Mouse (Mus musculus): ENCODE measurements at regions not wholly inside any gene's neighbourhood (a gene's known extent, or its start where the extent isn't known, plus 50 kb on each side); places are given as distances from the start of the nearest gene placed in this dataset.

- 20% methylated on average over 6 of the region's 6 CpGs for WGBS
- H3K4me1 ChIP-seq, result peaks cover 9% of the 10 kb centered on the region; the same call in 1 of the 2 replicates
- H3K9ac ChIP-seq, result no peak overlapping the region
- H3K27me3 ChIP-seq (replicated peaks), result no peaks in the 10 kb centered on the region
- H3K4me2 ChIP-seq (replicated peaks), result no peak overlapping the region
- peak; percentile 83 for ATAC-seq (ENCODE audit: low FRiP score, low read depth)
- H3K36me3 ChIP-seq, result no peaks in the 10 kb centered on the region
- no peak overlapping the region for H3K27ac ChIP-seq
- H3K4me3 ChIP-seq, result no peak overlapping the region
- H3K9me3 ChIP-seq, result no peaks in the 10 kb centered on the region
Measured at GRCm38 (mm10) chr15:59154407-59155288, 265.6 kb downstream of the Gm49356 start.

GRCm38 (mm10) chr15:59155289-59155623 is 266.2 kb downstream of the Gm49356 start:
- H3K4me3 ChIP-seq, result no peak overlapping the region
- H3K9ac ChIP-seq, result no peak overlapping the region
- no peaks in the 10 kb centered on the region for H3K27me3 ChIP-seq (replicated peaks)
- H3K4me1 ChIP-seq, result peaks cover 9% of the 10 kb centered on the region; the same call in 1 of the 2 replicates
- H3K36me3 ChIP-seq, result no peaks in the 10 kb centered on the region
- H3K4me2 ChIP-seq (replicated peaks), result no peak overlapping the region
- H3K27ac ChIP-seq, result no peak overlapping the region
- ATAC-seq (ENCODE audit: low FRiP score, low read depth), result no peak
- H3K9me3 ChIP-seq, result no peaks in the 10 kb centered on the region

- peaks cover 9% of the 10 kb centered on the region; the same call in 1 of the 2 replicates for H3K4me1 ChIP-seq
- no peak overlapping the region for H3K9ac ChIP-seq
- H3K9me3 ChIP-seq, result no peaks in the 10 kb centered on the region
- no peaks in the 10 kb centered on the region for H3K36me3 ChIP-seq
- no peaks in the 10 kb centered on the region for H3K27me3 ChIP-seq (replicated peaks)
- no peak for ATAC-seq (ENCODE audit: low FRiP score, low read depth)
- no peak overlapping the region for H3K27ac ChIP-seq
- H3K4me3 ChIP-seq, result no peak overlapping the region
- no peak overlapping the region for H3K4me2 ChIP-seq (replicated peaks)
- 88% methylated on average over 7 of the region's 7 CpGs for WGBS
Measured at GRCm38 (mm10) chr15:59156328-59156727, 267.2 kb downstream of the Gm49356 start.

GRCm38 (mm10) chr15:59158760-59159159 is 269.7 kb downstream of the Gm49356 start:
- H3K4me2 ChIP-seq (replicated peaks), result no peak overlapping the region
- ATAC-seq (ENCODE audit: low FRiP score, low read depth), result no peak
- no peak overlapping the region for H3K4me3 ChIP-seq
- H3K27me3 ChIP-seq (replicated peaks), result no peaks in the 10 kb centered on the region
- no peaks in the 10 kb centered on the region for H3K9me3 ChIP-seq
- H3K9ac ChIP-seq, result no peak overlapping the region
- peaks cover 9% of the 10 kb centered on the region; the same call in 1 of the 2 replicates for H3K4me1 ChIP-seq
- no peaks in the 10 kb centered on the region for H3K36me3 ChIP-seq
- WGBS, result 89% methylated on average over 4 of the region's 4 CpGs
- H3K27ac ChIP-seq, result no peak overlapping the region

GRCm38 (mm10) chr15:59160931-59161920 is 272.1 kb downstream of the Gm49356 start:
- Histone ChIP-seq H3K9me3 (no peaks in the 10 kb centered on the region), H3K27ac (no peak overlapping the region), H3K4me3 (no peak overlapping the region), H3K4me1 (no peaks in the 10 kb centered on the region), H3K9ac (no peak overlapping the region), H3K4me2 (replicated peaks) (no peak overlapping the region), H3K36me3 (no peaks in the 10 kb centered on the region), H3K27me3 (replicated peaks) (no peaks in the 10 kb centered on the region)
- no peak for ATAC-seq (ENCODE audit: low FRiP score, low read depth)
- 97% methylated on average over 16 of the region's 17 CpGs for WGBS

GRCm38 (mm10) chr15:59167937-59168659 is 279.0 kb downstream of the Gm49356 start:
- Histone ChIP-seq H3K27me3 (replicated peaks) (no peaks in the 10 kb centered on the region), H3K4me3 (no peak overlapping the region), H3K9me3 (no peaks in the 10 kb centered on the region), H3K4me2 (replicated peaks) (no peak overlapping the region), H3K27ac (no peak overlapping the region), H3K9ac (no peak overlapping the region), H3K36me3 (no peaks in the 10 kb centered on the region), H3K4me1 (no peaks in the 10 kb centered on the region)
- no peak for ATAC-seq (ENCODE audit: low FRiP score, low read depth)
- 90% methylated on average over 8 of the region's 8 CpGs for WGBS

GRCm38 (mm10) chr15:59168660-59169170 is 279.6 kb downstream of the Gm49356 start:
- H3K9me3 ChIP-seq, result no peaks in the 10 kb centered on the region
- no peak for ATAC-seq (ENCODE audit: low FRiP score, low read depth)
- 71% methylated on average over 4 of the region's 4 CpGs for WGBS
- no peaks in the 10 kb centered on the region for H3K27me3 ChIP-seq (replicated peaks)
- H3K4me3 ChIP-seq, result no peak overlapping the region
- no peak overlapping the region for H3K9ac ChIP-seq
- no peak overlapping the region for H3K27ac ChIP-seq
- no peak overlapping the region for H3K4me2 ChIP-seq (replicated peaks)
- no peaks in the 10 kb centered on the region for H3K4me1 ChIP-seq
- H3K36me3 ChIP-seq, result no peaks in the 10 kb centered on the region

GRCm38 (mm10) chr15:59169237-59169797 is 280.2 kb downstream of the Gm49356 start:
- Histone ChIP-seq H3K36me3 (no peaks in the 10 kb centered on the region), H3K27ac (no peak overlapping the region), H3K4me1 (peaks cover 3% of the 10 kb centered on the region; the same call in 1 of the 2 replicates), H3K9me3 (no peaks in the 10 kb centered on the region), H3K4me3 (no peak overlapping the region), H3K27me3 (replicated peaks) (no peaks in the 10 kb centered on the region), H3K4me2 (replicated peaks) (no peak overlapping the region), H3K9ac (no peak overlapping the region)
- WGBS, result 90% methylated on average over 12 of the region's 12 CpGs
- ATAC-seq (ENCODE audit: low FRiP score, low read depth), result no peak

GRCm38 (mm10) chr15:59169831-59170230 is 280.7 kb downstream of the Gm49356 start:
- Histone ChIP-seq H3K9ac (no peak overlapping the region), H3K4me3 (no peak overlapping the region), H3K27me3 (replicated peaks) (no peaks in the 10 kb centered on the region), H3K9me3 (no peaks in the 10 kb centered on the region), H3K4me2 (replicated peaks) (no peak overlapping the region), H3K4me1 (peaks cover 7% of the 10 kb centered on the region; the same call in 1 of the 2 replicates), H3K27ac (no peak overlapping the region), H3K36me3 (no peaks in the 10 kb centered on the region)
- WGBS, result 86% methylated on average over 3 of the region's 3 CpGs
- no peak for ATAC-seq (ENCODE audit: low FRiP score, low read depth)

- no peak overlapping the region for H3K4me2 ChIP-seq (replicated peaks)
- H3K36me3 ChIP-seq, result no peaks in the 10 kb centered on the region
- H3K27me3 ChIP-seq (replicated peaks), result no peaks in the 10 kb centered on the region
- no peak overlapping the region for H3K4me3 ChIP-seq
- no peaks in the 10 kb centered on the region for H3K9me3 ChIP-seq
- ATAC-seq (ENCODE audit: low FRiP score, low read depth), result no peak
- peaks cover 10% of the 10 kb centered on the region; the same call in 1 of the 2 replicates for H3K4me1 ChIP-seq
- H3K9ac ChIP-seq, result no peak overlapping the region
- 30% methylated on average over 6 of the region's 6 CpGs for WGBS
- no peak overlapping the region for H3K27ac ChIP-seq
Measured at GRCm38 (mm10) chr15:59171120-59171519, 282.0 kb downstream of the Gm49356 start.

- no peak overlapping the region for H3K4me2 ChIP-seq (replicated peaks)
Measured at GRCm38 (mm10) chr15:59173452-59174245, 284.6 kb downstream of the Gm49356 start.

More at GRCm38 (mm10) chr15:59173452-59174245, 284.6 kb downstream of the Gm49356 start:
- Histone ChIP-seq H3K9ac (no peak overlapping the region), H3K4me3 (no peak overlapping the region), H3K27ac (no peak overlapping the region), H3K36me3 (no peaks in the 10 kb centered on the region), H3K9me3 (no peaks in the 10 kb centered on the region), H3K27me3 (replicated peaks) (no peaks in the 10 kb centered on the region), H3K4me1 (peaks cover 10% of the 10 kb centered on the region; the same call in 1 of the 2 replicates)
- no peak for ATAC-seq (ENCODE audit: low FRiP score, low read depth)
- WGBS, result 77% methylated on average over 21 of the region's 21 CpGs

All from neural tube, embryonic 12.5 days (tissue).